Mouse (Mus musculus): Measurements from ENCODE around the gene Zbtb2.

Gene Zbtb2

GRCm38 (mm10) chr10:4325562-4325961 lies 62.3 kb downstream of the Zbtb2 start:
- DNase-seq, result no peak

GRCm38 (mm10) chr10:4323885-4324284 lies 64.0 kb downstream of the Zbtb2 start:
- DNase-seq, result no peak
